Mouse (Mus musculus) embryonic facial prominence, embryonic 12.5 days (tissue): ENCODE measurements around the gene Crtc3. TPM values are rescaled to one million over a fixed set of nuclear protein-coding genes. Genes with fewer than 3 reads are reported as not detected.

Experiments
- ATAC-seq: fragments of 200-750 bp; cut with Nextera tagmentation; 2 replicates; pipeline ENCODE4 v1.8.0; 2017; ENCODE audit not compliant: insufficient number of reproducible peaks, insufficient read depth, low FRiP score, low TSS enrichment
- H3K27ac ChIP-seq: fragments of 300-500 bp; sonication (generic); 2 replicates; pipeline ENCODE4 v1.5.1; 2016; ENCODE audit warnings: mild to moderate bottlenecking
- H3K27me3 ChIP-seq: fragments of 300-500 bp; sonication (generic); 2 replicates; pipeline ENCODE4 v1.6.1; 2016; ENCODE audit warnings: mild to moderate bottlenecking, moderate library complexity
- H3K36me3 ChIP-seq: fragments of 300-500 bp; sonication (generic); 2 replicates; pipeline ENCODE4 v1.6.1; 2016; ENCODE audit warnings: mild to moderate bottlenecking
- H3K4me1 ChIP-seq: fragments of 300-500 bp; sonication (generic); 2 replicates; pipeline ENCODE4 v1.6.1; 2016
- H3K4me2 ChIP-seq: fragments of 300-500 bp; sonication (generic); replicated peaks from 2 replicates; pipeline ENCODE4 v1.6.1; 2016; ENCODE audit warnings: mild to moderate bottlenecking, moderate library complexity
- H3K4me3 ChIP-seq: fragments of 300-500 bp; sonication (generic); 2 replicates; pipeline ENCODE4 v1.5.1; 2016; ENCODE audit warnings: mild to moderate bottlenecking
- H3K9ac ChIP-seq: fragments of 300-500 bp; sonication (generic); 2 replicates; pipeline ENCODE4 v1.6.1; 2016; ENCODE audit warnings: mild to moderate bottlenecking, moderate library complexity
- H3K9me3 ChIP-seq: fragments of 300-500 bp; sonication (generic); 2 replicates; pipeline ENCODE4 v1.6.1; 2016; ENCODE audit warnings: mild to moderate bottlenecking, moderate library complexity
- WGBS: fragments of 180-500 bp; shearing (Covaris S2); methylation state at CpG from one replicate; pipeline ENCODE4 v1.1.7; 2016; 5-methylcytosine and 5-hydroxymethylcytosine counted together
- polyA plus RNA-seq: library from polyadenylated mRNA; unstranded; fragments of >200 nt; fragmentation: Nextera tagmentation; extraction: Ambion mirVana; gene quantifications from 2 replicates; pipeline ENCODE4 v1.2.1, GENCODE M21; 2016

The Crtc3 gene
- polyA plus RNA-seq, 1 experiment from 2014 or later = 25.0 TPM

DNA sequence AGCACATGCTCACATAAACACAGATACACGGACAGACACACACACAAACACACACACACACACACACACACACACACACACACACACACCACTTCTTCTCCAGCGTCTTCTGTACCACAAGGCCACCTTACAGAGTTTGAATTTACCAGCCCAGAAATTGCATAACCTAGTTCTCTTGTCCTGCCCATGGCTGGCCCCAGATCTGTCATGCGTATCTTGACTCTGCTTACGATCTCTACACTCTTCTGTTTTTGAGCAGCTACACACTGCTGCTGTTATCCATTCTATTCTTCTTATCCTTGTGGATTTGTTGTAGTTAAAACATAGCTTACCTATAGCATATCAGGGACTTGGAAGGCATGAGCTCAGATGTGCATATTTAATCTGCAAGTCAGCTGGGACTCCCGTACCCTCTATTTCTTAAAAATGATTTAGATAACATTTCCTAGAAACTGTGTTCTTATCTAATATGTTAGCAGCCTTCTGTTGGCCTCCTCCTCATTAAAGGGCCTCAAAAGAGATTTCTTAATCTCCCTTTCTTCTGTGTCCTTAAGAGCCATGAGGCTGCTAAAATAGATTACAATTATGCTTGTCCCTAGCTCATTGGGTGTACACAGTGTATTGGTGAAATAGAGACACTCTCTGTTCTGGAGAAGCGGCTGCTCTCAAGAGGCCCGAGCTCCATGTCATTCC lies 146.4 kb downstream of the Crtc3 start:
- Histone ChIP-seq H3K4me3 (no peak overlapping the region), H3K9me3 (no peaks in the 10 kb centered on the region), H3K4me1 (no peaks in the 10 kb centered on the region), H3K9ac (no peak overlapping the region), H3K36me3 (no peaks in the 10 kb centered on the region), H3K4me2 (no peak overlapping the region), H3K27me3 (no peaks in the 10 kb centered on the region), H3K27ac (no peak overlapping the region)
- 80% methylated on average over 7 of the region's 7 CpGs for WGBS
- ATAC-seq = no peak

GRCm38 (mm10) chr7:80539581-80539980 lies 149.1 kb downstream of the Crtc3 start:
- no peaks in the 10 kb centered on the region for H3K27me3 ChIP-seq
- H3K36me3 ChIP-seq = no peaks in the 10 kb centered on the region
- no peaks in the 10 kb centered on the region for H3K9me3 ChIP-seq
- no peak overlapping the region for H3K4me3 ChIP-seq
- no peak overlapping the region for H3K4me2 ChIP-seq
- no peaks in the 10 kb centered on the region for H3K4me1 ChIP-seq
- no peak overlapping the region for H3K27ac ChIP-seq
- H3K9ac ChIP-seq = no peak overlapping the region
- no peak for ATAC-seq
- 61% methylated on average over 5 of the region's 5 CpGs for WGBS

Other genes starting within 250 kb of the Crtc3 start
- 36.2 and 37.6 TPM in 2 replicates for gene Blm, start 153.8 kb downstream of the Crtc3 start, polyA plus RNA-seq
- gene Iqgap1, start 137.1 kb upstream of the Crtc3 start, polyA plus RNA-seq = 43.2 and 45.1 TPM in 2 replicates
- gene Zscan2, start 172.0 kb upstream of the Crtc3 start, polyA plus RNA-seq = 3.6 and 5.2 TPM in 2 replicates
- 32.8 and 34.6 TPM in 2 replicates for gene Wdr73, start 212.4 kb upstream of the Crtc3 start, polyA plus RNA-seq
- gene Nmb, start 216.2 kb upstream of the Crtc3 start, polyA plus RNA-seq = 6.1 and 6.2 TPM in 2 replicates